Mouse (Mus musculus): ENCODE results near the gene Slit3. TPM values are rescaled to one million over a fixed set of nuclear protein-coding genes. Genes with fewer than 3 reads are reported as not detected.

Slit3 gene
- total RNA-seq, 2 experiments from 2014 or later, result not detected

GRCm38 (mm10) chr11:35325131-35325995, 204.3 kb downstream of the Slit3 start:
- no peak for ATAC-seq (replicated peaks; ENCODE audit: low FRiP score, low TSS enrichment, poor library complexity, severe bottlenecking)

- ATAC-seq (replicated peaks; ENCODE audit: low FRiP score, low TSS enrichment, poor library complexity, severe bottlenecking), result no peak
These were observed 205.3 kb downstream of the Slit3 start for GRCm38 (mm10) chr11:35326346-35326745.

GRCm38 (mm10) chr11:35327899-35328298, 206.9 kb downstream of the Slit3 start:
- ATAC-seq (replicated peaks; ENCODE audit: low FRiP score, low TSS enrichment, poor library complexity, severe bottlenecking), result no peak

GRCm38 (mm10) chr11:35331476-35331875, 210.5 kb downstream of the Slit3 start:
- no peak for ATAC-seq (replicated peaks; ENCODE audit: low FRiP score, low TSS enrichment, poor library complexity, severe bottlenecking)

GRCm38 (mm10) chr11:35336558-35336957, 215.5 kb downstream of the Slit3 start:
- ATAC-seq (replicated peaks; ENCODE audit: low FRiP score, low TSS enrichment, poor library complexity, severe bottlenecking), result no peak

GRCm38 (mm10) chr11:35337493-35337892, 216.5 kb downstream of the Slit3 start:
- ATAC-seq (replicated peaks; ENCODE audit: low FRiP score, low TSS enrichment, poor library complexity, severe bottlenecking), result no peak

GRCm38 (mm10) chr11:35337927-35338819, 217.1 kb downstream of the Slit3 start:
- no peak for ATAC-seq (replicated peaks; ENCODE audit: low FRiP score, low TSS enrichment, poor library complexity, severe bottlenecking)

GRCm38 (mm10) chr11:35340752-35341151, 219.7 kb downstream of the Slit3 start:
- ATAC-seq (replicated peaks; ENCODE audit: low FRiP score, low TSS enrichment, poor library complexity, severe bottlenecking), result no peak

- no peak for ATAC-seq (replicated peaks; ENCODE audit: low FRiP score, low TSS enrichment, poor library complexity, severe bottlenecking)
These were observed 221.5 kb downstream of the Slit3 start for GRCm38 (mm10) chr11:35342486-35342885.

- ATAC-seq (replicated peaks; ENCODE audit: low FRiP score, low TSS enrichment, poor library complexity, severe bottlenecking), result no peak
These were observed 224.9 kb downstream of the Slit3 start for GRCm38 (mm10) chr11:35345696-35346480.

GRCm38 (mm10) chr11:35348099-35348498, 227.1 kb downstream of the Slit3 start:
- ATAC-seq (replicated peaks; ENCODE audit: low FRiP score, low TSS enrichment, poor library complexity, severe bottlenecking), result no peak

- no peak for ATAC-seq (replicated peaks; ENCODE audit: low FRiP score, low TSS enrichment, poor library complexity, severe bottlenecking)
These were observed 229.9 kb downstream of the Slit3 start for GRCm38 (mm10) chr11:35350968-35351367.

- ATAC-seq (replicated peaks; ENCODE audit: low FRiP score, low TSS enrichment, poor library complexity, severe bottlenecking), result no peak
These were observed 230.4 kb downstream of the Slit3 start for GRCm38 (mm10) chr11:35351376-35351775.

GRCm38 (mm10) chr11:35355811-35356210, 234.8 kb downstream of the Slit3 start:
- no peak for ATAC-seq (replicated peaks; ENCODE audit: low FRiP score, low TSS enrichment, poor library complexity, severe bottlenecking)

GRCm38 (mm10) chr11:35361071-35361470, 240.0 kb downstream of the Slit3 start:
- no peak for ATAC-seq (replicated peaks; ENCODE audit: low FRiP score, low TSS enrichment, poor library complexity, severe bottlenecking)

GRCm38 (mm10) chr11:35362975-35363374, 242.0 kb downstream of the Slit3 start:
- ATAC-seq (replicated peaks; ENCODE audit: low FRiP score, low TSS enrichment, poor library complexity, severe bottlenecking), result no peak

- ATAC-seq (replicated peaks; ENCODE audit: low FRiP score, low TSS enrichment, poor library complexity, severe bottlenecking), result no peak
These were observed 243.4 kb downstream of the Slit3 start for GRCm38 (mm10) chr11:35364469-35364868.

GRCm38 (mm10) chr11:35365510-35365931, 244.5 kb downstream of the Slit3 start:
- no peak for ATAC-seq (replicated peaks; ENCODE audit: low FRiP score, low TSS enrichment, poor library complexity, severe bottlenecking)

- no peak for ATAC-seq (replicated peaks; ENCODE audit: low FRiP score, low TSS enrichment, poor library complexity, severe bottlenecking)
These were observed 245.6 kb downstream of the Slit3 start for GRCm38 (mm10) chr11:35366611-35367010.

All from megakaryocyte-erythroid progenitor cell, adult 5-6 weeks (primary cell).